Mouse (Mus musculus): ENCODE measurements around the gene Col15a1.

The Col15a1 gene

DNA sequence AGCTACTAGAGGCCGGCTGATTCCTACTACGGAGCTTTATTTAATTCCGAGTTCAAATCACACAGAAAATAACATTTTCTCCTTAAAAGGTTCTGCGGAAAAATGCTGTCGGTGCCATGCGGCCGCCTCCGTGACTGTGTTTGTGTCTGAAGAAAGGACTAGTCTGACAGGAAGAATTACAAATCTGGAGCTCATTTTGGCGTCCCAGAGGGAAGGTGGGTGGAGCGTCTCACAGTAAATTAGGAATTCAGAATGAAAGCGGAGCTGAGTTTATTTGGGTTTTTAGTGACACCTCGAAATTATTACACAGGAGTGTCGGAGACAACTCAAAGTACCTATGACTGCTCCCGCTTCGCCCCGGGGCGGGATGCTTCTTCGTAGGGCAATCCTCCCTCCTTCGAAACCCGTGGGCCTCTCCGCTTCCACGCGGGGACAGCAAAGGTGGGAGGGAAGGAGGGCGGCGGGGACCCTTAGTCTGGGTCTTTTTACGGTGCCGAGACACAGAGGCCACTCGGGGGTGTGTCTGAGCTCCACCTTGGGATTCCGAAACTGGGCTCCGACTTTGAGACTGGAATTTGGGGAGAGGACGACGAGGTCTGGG, 144.2 kb downstream of the Col15a1 start:
- peak; percentile 67 for DNase-seq (ENCODE audit: low spot score)

GRCm38 (mm10) chr4:47352803-47353388, 144.9 kb downstream of the Col15a1 start, which contains the start of gene Tgfbr1:
Gene Tgfbr1, plus strand, starts transcription at chr4:47353222.
- DNase-seq (ENCODE audit: low spot score), result peak; percentile 99

GRCm38 (mm10) chr4:47353416-47354111, 145.6 kb downstream of the Col15a1 start:
- DNase-seq (ENCODE audit: low spot score), result peak; percentile 70

GRCm38 (mm10) chr4:47354304-47354703, 146.3 kb downstream of the Col15a1 start:
- no peak for DNase-seq (ENCODE audit: low spot score)

DNA sequence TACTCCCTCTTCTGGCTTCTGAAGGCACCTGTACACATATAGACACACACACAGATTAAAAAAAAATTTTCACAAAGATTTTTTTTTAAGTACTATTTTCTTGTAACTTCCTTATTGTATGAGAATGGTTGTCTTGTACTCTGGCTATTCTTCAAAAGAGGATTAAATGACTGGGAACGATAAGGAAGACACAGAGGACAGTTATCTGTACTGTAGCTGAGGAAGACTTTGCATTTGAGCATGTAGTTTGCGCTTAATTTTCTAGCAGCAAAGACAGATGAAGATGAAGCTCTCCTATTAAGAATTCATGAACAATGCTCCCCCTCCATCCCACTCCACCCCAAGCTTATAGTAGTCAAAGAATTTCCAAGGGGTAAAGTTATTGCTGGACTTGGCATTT, 154.7 kb downstream of the Col15a1 start:
- no peak for DNase-seq (ENCODE audit: low spot score)
